ENCODE assay signal across 8 mouse cellular contexts in genomic region chr1:105993601-105994209, GRCm38 (mm10). TPM values are rescaled to one million over a fixed set of nuclear protein-coding genes. Genes with fewer than 3 reads are reported as not detected.
DNase-seq lines count a peak whose midpoint lies in the region; ATAC-seq lines count a peak whose summit lies in the region.

No protein-coding gene starts in this region.

- peak overlapping the region; percentile 73 for H3K4me3 ChIP-seq in hindbrain, embryonic 15.5 days

- H3K4me2 ChIP-seq in hindbrain, embryonic 15.5 days: peak overlapping the region; percentile 99

- H3K36me3 ChIP-seq in hindbrain, embryonic 15.5 days: no peaks in the 10 kb centered on the region

- H3K4me1 ChIP-seq in hindbrain, embryonic 15.5 days (replicated peaks): peaks cover 41% of the 10 kb centered on the region

- DNase-seq in R1 (ENCODE audit: low read depth, low spot score): peak; percentile 88
- peak; percentile 91 to 95 for DNase-seq in cerebellum, postnatal 25 days
- peak; percentile 83 to 84 for DNase-seq in frontal cortex, postnatal 36 days (ENCODE audit: low spot score in 2 of 2)
- peak; percentile 85 to 89 for DNase-seq in left cerebral cortex, adult 18-20 months (ENCODE audit: low spot score in 2 of 2)
- peak; percentile 90 to 91 for DNase-seq in lung, postnatal 4 days
- DNase-seq in retina, postnatal 1 day: peak; percentile 91
- peak; percentile 91 for DNase-seq in thymus, postnatal 4 days

- H3K27ac ChIP-seq in hindbrain, embryonic 15.5 days (replicated peaks): peak overlapping the region; percentile 72

- peak overlapping the region; percentile 69 for H3K9ac ChIP-seq in hindbrain, embryonic 15.5 days

- H3K27me3 ChIP-seq in hindbrain, embryonic 15.5 days: no peaks in the 10 kb centered on the region

- ATAC-seq in hindbrain, embryonic 15.5 days (ENCODE audit: low FRiP score, low read depth): peak; percentile 66

- H3K9me3 ChIP-seq in hindbrain, embryonic 15.5 days: no peaks in the 10 kb centered on the region

- under 1% methylated on average over 36 of the region's 37 CpGs for WGBS in hindbrain, embryonic 15.5 days

RNA-seq across cellular contexts. Expression of gene Zcchc2, which starts 3.5 kb away (rescaled TPM):
- polyA plus RNA-seq in hindbrain, embryonic 15.5 days (2015; fragmentation: Nextera tagmentation; extraction: Ambion mirVana): 2.7 TPM in 2 replicates
- 10 to 100 TPM; 22.2 to 24.0 TPM for total RNA-seq in left cerebral cortex, adult 18-20 months (2021)

Comparison
In these comparisons a context has a peak if more than half of its experiments do, and no peak if none do; other contexts are left out.
1. Peak in every context shown above with its lines: DNase-seq, ATAC-seq, H3K4me3 ChIP-seq and H3K27ac ChIP-seq.